Mouse (Mus musculus): ENCODE measurements around the gene Aqp7. TPM values are rescaled to one million over a fixed set of nuclear protein-coding genes. Genes with fewer than 3 reads are reported as not detected.

The Aqp7 gene
- polyA plus RNA-seq, 1 experiment from 2014 or later = not detected

- Histone ChIP-seq H3K27me3 (ENCODE audit: control insufficient read depth, insufficient read depth, low read length) (no peaks in the 10 kb centered on the region), H3K36me3 (ENCODE audit: control insufficient read depth, insufficient read depth, low read length) (no peaks in the 10 kb centered on the region; the same call in 1 of the 2 replicates), H3K4me2 (ENCODE audit: low read depth, low read length, severe bottlenecking) (no peak overlapping the region), H3K27ac (ENCODE audit: low read depth, low read length) (no peak overlapping the region), H3K9ac (ENCODE audit: low read length) (no peak overlapping the region), H3K9me3 (ENCODE audit: control insufficient read depth, low read length) (no peaks in the 10 kb centered on the region), H3K4me1 (replicated peaks; ENCODE audit: control insufficient read depth, insufficient read depth, low read length) (no peaks in the 10 kb centered on the region), H3K4me3 (ENCODE audit: low read depth, low read length) (no peak overlapping the region)
- WGBS = 80% methylated on average over 3 of the region's 3 CpGs
- no peak for ATAC-seq (replicated peaks; ENCODE audit: low FRiP score)
- no peak for DNase-seq (ENCODE audit: low spot score)
Measured at GRCm38 (mm10) chr4:41031242-41031641, 16.7 kb downstream of the Aqp7 start.

GRCm38 (mm10) chr4:41029372-41029771, 18.6 kb downstream of the Aqp7 start:
- Histone ChIP-seq H3K9me3 (ENCODE audit: control insufficient read depth, low read length) (no peaks in the 10 kb centered on the region), H3K36me3 (ENCODE audit: control insufficient read depth, insufficient read depth, low read length) (no peaks in the 10 kb centered on the region; the same call in 1 of the 2 replicates), H3K4me1 (replicated peaks; ENCODE audit: control insufficient read depth, insufficient read depth, low read length) (no peaks in the 10 kb centered on the region), H3K4me3 (ENCODE audit: low read depth, low read length) (no peak overlapping the region), H3K9ac (ENCODE audit: low read length) (no peak overlapping the region), H3K27ac (ENCODE audit: low read depth, low read length) (no peak overlapping the region), H3K27me3 (ENCODE audit: control insufficient read depth, insufficient read depth, low read length) (no peaks in the 10 kb centered on the region), H3K4me2 (ENCODE audit: low read depth, low read length, severe bottlenecking) (no peak overlapping the region)
- WGBS = 88% methylated on average over 5 of the region's 5 CpGs
- no peak for ATAC-seq (replicated peaks; ENCODE audit: low FRiP score)
- no peak for DNase-seq (ENCODE audit: low spot score)

- Histone ChIP-seq H3K4me2 (ENCODE audit: low read depth, low read length, severe bottlenecking) (no peak overlapping the region), H3K9me3 (ENCODE audit: control insufficient read depth, low read length) (no peaks in the 10 kb centered on the region), H3K27ac (ENCODE audit: low read depth, low read length) (no peak overlapping the region), H3K36me3 (ENCODE audit: control insufficient read depth, insufficient read depth, low read length) (no peaks in the 10 kb centered on the region; the same call in 1 of the 2 replicates), H3K4me3 (ENCODE audit: low read depth, low read length) (no peak overlapping the region), H3K4me1 (replicated peaks; ENCODE audit: control insufficient read depth, insufficient read depth, low read length) (no peaks in the 10 kb centered on the region), H3K9ac (ENCODE audit: low read length) (no peak overlapping the region), H3K27me3 (ENCODE audit: control insufficient read depth, insufficient read depth, low read length) (no peaks in the 10 kb centered on the region)
- 84% methylated on average over 4 of the region's 4 CpGs for WGBS
- DNase-seq (ENCODE audit: low spot score) = no peak
- no peak for ATAC-seq (replicated peaks; ENCODE audit: low FRiP score)
Measured at GRCm38 (mm10) chr4:41028272-41028671, 19.7 kb downstream of the Aqp7 start.

GRCm38 (mm10) chr4:41027872-41028271, 20.1 kb downstream of the Aqp7 start:
- Histone ChIP-seq H3K27me3 (ENCODE audit: control insufficient read depth, insufficient read depth, low read length) (no peaks in the 10 kb centered on the region), H3K4me2 (ENCODE audit: low read depth, low read length, severe bottlenecking) (no peak overlapping the region), H3K4me1 (replicated peaks; ENCODE audit: control insufficient read depth, insufficient read depth, low read length) (no peaks in the 10 kb centered on the region), H3K9ac (ENCODE audit: low read length) (no peak overlapping the region), H3K9me3 (ENCODE audit: control insufficient read depth, low read length) (no peaks in the 10 kb centered on the region), H3K4me3 (ENCODE audit: low read depth, low read length) (no peak overlapping the region), H3K27ac (ENCODE audit: low read depth, low read length) (no peak overlapping the region), H3K36me3 (ENCODE audit: control insufficient read depth, insufficient read depth, low read length) (no peaks in the 10 kb centered on the region; the same call in 1 of the 2 replicates)
- 87% methylated on average over 3 of the region's 3 CpGs for WGBS
- DNase-seq (ENCODE audit: low spot score) (no peak), ATAC-seq (replicated peaks; ENCODE audit: low FRiP score) (no peak)

GRCm38 (mm10) chr4:41026086-41026787, 21.7 kb downstream of the Aqp7 start:
- Histone ChIP-seq H3K27me3 (ENCODE audit: control insufficient read depth, insufficient read depth, low read length) (no peaks in the 10 kb centered on the region), H3K4me1 (replicated peaks; ENCODE audit: control insufficient read depth, insufficient read depth, low read length) (no peaks in the 10 kb centered on the region), H3K9ac (ENCODE audit: low read length) (no peak overlapping the region), H3K27ac (ENCODE audit: low read depth, low read length) (no peak overlapping the region), H3K4me3 (ENCODE audit: low read depth, low read length) (no peak overlapping the region), H3K9me3 (ENCODE audit: control insufficient read depth, low read length) (no peaks in the 10 kb centered on the region), H3K4me2 (ENCODE audit: low read depth, low read length, severe bottlenecking) (no peak overlapping the region), H3K36me3 (ENCODE audit: control insufficient read depth, insufficient read depth, low read length) (no peaks in the 10 kb centered on the region; the same call in 1 of the 2 replicates)
- ATAC-seq (replicated peaks; ENCODE audit: low FRiP score) (no peak), DNase-seq (ENCODE audit: low spot score) (no peak)
- 68% methylated on average over 8 of the region's 8 CpGs for WGBS

- no peak overlapping the region for H3K9ac ChIP-seq (ENCODE audit: low read length)
- 86% methylated on average over 5 of the region's 5 CpGs for WGBS
Measured at GRCm38 (mm10) chr4:41021094-41021493, 26.8 kb downstream of the Aqp7 start.

GRCm38 (mm10) chr4:41015798-41016197, 32.1 kb downstream of the Aqp7 start:
- H3K9me3 ChIP-seq (ENCODE audit: control insufficient read depth, low read length) = no peaks in the 10 kb centered on the region
- H3K4me3 ChIP-seq (ENCODE audit: low read depth, low read length) = no peak overlapping the region
- H3K9ac ChIP-seq (ENCODE audit: low read length) = no peak overlapping the region
- no peak overlapping the region for H3K27ac ChIP-seq (ENCODE audit: low read depth, low read length)
- WGBS = 93% methylated on average over 5 of the region's 5 CpGs
- H3K36me3 ChIP-seq (ENCODE audit: control insufficient read depth, insufficient read depth, low read length) = peaks cover 14% of the 10 kb centered on the region
- no peak for DNase-seq (ENCODE audit: low spot score)
- H3K4me2 ChIP-seq (ENCODE audit: low read depth, low read length, severe bottlenecking) = no peak overlapping the region
- ATAC-seq (replicated peaks; ENCODE audit: low FRiP score) = no peak
- H3K4me1 ChIP-seq (replicated peaks; ENCODE audit: control insufficient read depth, insufficient read depth, low read length) = no peaks in the 10 kb centered on the region
- H3K27me3 ChIP-seq (ENCODE audit: control insufficient read depth, insufficient read depth, low read length) = no peaks in the 10 kb centered on the region

More at GRCm38 (mm10) chr4:41021094-41021493, 26.8 kb downstream of the Aqp7 start:
- no peaks in the 10 kb centered on the region for H3K4me1 ChIP-seq (replicated peaks; ENCODE audit: control insufficient read depth, insufficient read depth, low read length)
- no peaks in the 10 kb centered on the region for H3K27me3 ChIP-seq (ENCODE audit: control insufficient read depth, insufficient read depth, low read length)
- H3K9me3 ChIP-seq (ENCODE audit: control insufficient read depth, low read length) = no peaks in the 10 kb centered on the region
- H3K36me3 ChIP-seq (ENCODE audit: control insufficient read depth, insufficient read depth, low read length) = no peaks in the 10 kb centered on the region; the same call in 1 of the 2 replicates
- no peak overlapping the region for H3K27ac ChIP-seq (ENCODE audit: low read depth, low read length)
- H3K4me3 ChIP-seq (ENCODE audit: low read depth, low read length) = no peak overlapping the region
- no peak for DNase-seq (ENCODE audit: low spot score)
- no peak overlapping the region for H3K4me2 ChIP-seq (ENCODE audit: low read depth, low read length, severe bottlenecking)
- no peak for ATAC-seq (replicated peaks; ENCODE audit: low FRiP score)

- ATAC-seq (replicated peaks; ENCODE audit: low FRiP score) (no peak), DNase-seq (ENCODE audit: low spot score) (no peak)
- Histone ChIP-seq H3K4me2 (ENCODE audit: low read depth, low read length, severe bottlenecking) (no peak overlapping the region), H3K36me3 (ENCODE audit: control insufficient read depth, insufficient read depth, low read length) (peaks cover 16% of the 10 kb centered on the region), H3K9ac (ENCODE audit: low read length) (no peak overlapping the region), H3K9me3 (ENCODE audit: control insufficient read depth, low read length) (no peaks in the 10 kb centered on the region), H3K4me3 (ENCODE audit: low read depth, low read length) (no peak overlapping the region), H3K4me1 (replicated peaks; ENCODE audit: control insufficient read depth, insufficient read depth, low read length) (no peaks in the 10 kb centered on the region), H3K27ac (ENCODE audit: low read depth, low read length) (no peak overlapping the region), H3K27me3 (ENCODE audit: control insufficient read depth, insufficient read depth, low read length) (no peaks in the 10 kb centered on the region)
- 100% methylated on average over 3 of the region's 3 CpGs for WGBS
Measured at GRCm38 (mm10) chr4:41013351-41013750, 34.6 kb downstream of the Aqp7 start.
